Mouse (Mus musculus): ENCODE results near the gene Zfhx3. TPM values are rescaled to one million over a fixed set of nuclear protein-coding genes. Genes with fewer than 3 reads are reported as not detected.

Gene Zfhx3
- total and polyA plus RNA-seq, 3 experiments: 0.11 to 0.30 TPM; not detected in 1

DNA sequence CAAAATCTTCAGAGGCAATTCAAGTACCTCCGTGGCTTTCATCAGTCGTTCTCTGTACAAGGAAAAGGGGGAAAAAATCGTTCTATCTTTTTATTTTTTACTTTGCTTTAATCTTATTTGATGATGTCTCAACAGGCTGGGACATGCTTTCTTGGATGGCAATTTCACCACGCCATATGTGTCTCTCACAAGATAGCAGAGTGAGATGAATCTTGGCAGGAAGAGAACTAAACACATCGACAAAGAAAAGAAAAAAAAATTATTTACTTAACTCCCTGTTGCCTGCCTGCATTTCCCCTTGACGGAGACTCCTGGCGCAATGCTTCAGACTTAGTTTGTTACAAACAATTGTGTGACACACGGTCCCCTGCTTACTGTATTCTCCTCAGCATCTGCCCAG lies 294.3 kb downstream of the Zfhx3 start:
- no peak for TF ChIP-seq TAL1 (conservative IDR thresholded peaks at IDR 0.05; ENCODE audit: low read depth, low read length)
- TF ChIP-seq GATA1 (IDR thresholded peaks at IDR 0.05; ENCODE audit: borderline replicate concordance, low read length): no peak
- no peak for TF ChIP-seq CTCF (IDR thresholded peaks at IDR 0.05; ENCODE audit: low read depth, low read length)
- no peak for TF ChIP-seq POLR2AphosphoS5 (IDR thresholded peaks at IDR 0.05; ENCODE audit: insufficient replicate concordance, low read depth, low read length)
- no peak for TF ChIP-seq GATA2 (IDR thresholded peaks at IDR 0.05; ENCODE audit: borderline replicate concordance, low read depth, low read length)
- H3K36me3 ChIP-seq (replicated peaks): no peaks in the 10 kb centered on the region
- no peaks in the 10 kb centered on the region for H3K27me3 ChIP-seq (ENCODE audit: insufficient read depth, low read length)
- DNase-seq (ENCODE audit: low spot score) (no peak), ATAC-seq (ENCODE audit: extremely low read depth, insufficient number of reproducible peaks, low FRiP score, poor library complexity, severe bottlenecking) (no peak)
- peaks cover 52% of the 10 kb centered on the region for H3K9me3 ChIP-seq (replicated peaks)
- no peaks in the 10 kb centered on the region for H3K4me1 ChIP-seq (ENCODE audit: insufficient read depth, low read depth, low read length)
- H3K4me3 ChIP-seq (ENCODE audit: low read depth, low read length): no peak overlapping the region

DNA sequence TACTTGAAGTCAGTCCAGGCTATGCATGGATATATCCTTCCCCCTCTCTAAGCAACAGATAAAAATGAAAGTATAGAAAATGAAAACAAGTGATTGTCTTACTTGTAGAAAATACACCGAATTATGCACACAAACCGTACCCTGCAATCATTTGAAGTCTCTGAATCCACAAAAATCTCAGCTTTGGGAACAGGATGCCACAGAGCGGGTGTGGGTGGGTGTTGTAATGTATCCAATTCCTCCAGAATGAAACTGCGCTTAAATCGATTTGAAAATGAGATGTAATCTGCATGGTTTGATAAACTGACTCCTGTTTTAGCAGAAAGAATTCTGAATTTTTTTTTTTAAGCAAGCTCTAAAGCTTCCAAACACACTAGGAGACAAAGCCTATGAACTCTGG lies 297.1 kb downstream of the Zfhx3 start:
- Histone ChIP-seq H3K36me3 (replicated peaks) (no peaks in the 10 kb centered on the region), H3K9me3 (replicated peaks) (peaks cover 34% of the 10 kb centered on the region), H3K4me1 (ENCODE audit: insufficient read depth, low read depth, low read length) (no peaks in the 10 kb centered on the region), H3K27me3 (ENCODE audit: insufficient read depth, low read length) (no peaks in the 10 kb centered on the region), H3K4me3 (ENCODE audit: low read depth, low read length) (no peak overlapping the region)
- ATAC-seq (ENCODE audit: extremely low read depth, insufficient number of reproducible peaks, low FRiP score, poor library complexity, severe bottlenecking) (no peak), DNase-seq (ENCODE audit: low spot score) (no peak)
- TF ChIP-seq TAL1 (conservative IDR thresholded peaks at IDR 0.05; ENCODE audit: low read depth, low read length) (no peak), CTCF (IDR thresholded peaks at IDR 0.05; ENCODE audit: low read depth, low read length) (no peak), GATA2 (IDR thresholded peaks at IDR 0.05; ENCODE audit: borderline replicate concordance, low read depth, low read length) (no peak), POLR2AphosphoS5 (IDR thresholded peaks at IDR 0.05; ENCODE audit: insufficient replicate concordance, low read depth, low read length) (no peak), GATA1 (IDR thresholded peaks at IDR 0.05; ENCODE audit: borderline replicate concordance, low read length) (no peak)

GRCm38 (mm10) chr8:108241041-108241690 lies 298.7 kb downstream of the Zfhx3 start:
- DNase-seq (ENCODE audit: low spot score): no peak
- H3K9me3 ChIP-seq (replicated peaks): peaks cover 32% of the 10 kb centered on the region
- H3K4me3 ChIP-seq (ENCODE audit: low read depth, low read length): no peak overlapping the region
- TF ChIP-seq TAL1 (conservative IDR thresholded peaks at IDR 0.05; ENCODE audit: low read depth, low read length) (no peak), GATA2 (IDR thresholded peaks at IDR 0.05; ENCODE audit: borderline replicate concordance, low read depth, low read length) (no peak), CTCF (IDR thresholded peaks at IDR 0.05; ENCODE audit: low read depth, low read length) (no peak), GATA1 (IDR thresholded peaks at IDR 0.05; ENCODE audit: borderline replicate concordance, low read length) (no peak), POLR2AphosphoS5 (IDR thresholded peaks at IDR 0.05; ENCODE audit: insufficient replicate concordance, low read depth, low read length) (no peak)
- ATAC-seq (ENCODE audit: extremely low read depth, insufficient number of reproducible peaks, low FRiP score, poor library complexity, severe bottlenecking): no peak
- H3K36me3 ChIP-seq (replicated peaks): no peaks in the 10 kb centered on the region
- no peaks in the 10 kb centered on the region for H3K27me3 ChIP-seq (ENCODE audit: insufficient read depth, low read length)
- no peaks in the 10 kb centered on the region for H3K4me1 ChIP-seq (ENCODE audit: insufficient read depth, low read depth, low read length)

- DNase-seq (ENCODE audit: low spot score) (no peak), ATAC-seq (ENCODE audit: extremely low read depth, insufficient number of reproducible peaks, low FRiP score, poor library complexity, severe bottlenecking) (no peak)
- Histone ChIP-seq H3K4me1 (ENCODE audit: insufficient read depth, low read depth, low read length) (no peaks in the 10 kb centered on the region), H3K9me3 (replicated peaks) (peaks cover 40% of the 10 kb centered on the region), H3K36me3 (replicated peaks) (no peaks in the 10 kb centered on the region), H3K4me3 (ENCODE audit: low read depth, low read length) (no peak overlapping the region), H3K27me3 (ENCODE audit: insufficient read depth, low read length) (no peaks in the 10 kb centered on the region)
- TF ChIP-seq GATA1 (IDR thresholded peaks at IDR 0.05; ENCODE audit: borderline replicate concordance, low read length) (no peak), GATA2 (IDR thresholded peaks at IDR 0.05; ENCODE audit: borderline replicate concordance, low read depth, low read length) (no peak), POLR2AphosphoS5 (IDR thresholded peaks at IDR 0.05; ENCODE audit: insufficient replicate concordance, low read depth, low read length) (no peak), TAL1 (conservative IDR thresholded peaks at IDR 0.05; ENCODE audit: low read depth, low read length) (no peak), CTCF (IDR thresholded peaks at IDR 0.05; ENCODE audit: low read depth, low read length) (no peak)
Measured at GRCm38 (mm10) chr8:108243270-108243669, 300.8 kb downstream of the Zfhx3 start.

DNA sequence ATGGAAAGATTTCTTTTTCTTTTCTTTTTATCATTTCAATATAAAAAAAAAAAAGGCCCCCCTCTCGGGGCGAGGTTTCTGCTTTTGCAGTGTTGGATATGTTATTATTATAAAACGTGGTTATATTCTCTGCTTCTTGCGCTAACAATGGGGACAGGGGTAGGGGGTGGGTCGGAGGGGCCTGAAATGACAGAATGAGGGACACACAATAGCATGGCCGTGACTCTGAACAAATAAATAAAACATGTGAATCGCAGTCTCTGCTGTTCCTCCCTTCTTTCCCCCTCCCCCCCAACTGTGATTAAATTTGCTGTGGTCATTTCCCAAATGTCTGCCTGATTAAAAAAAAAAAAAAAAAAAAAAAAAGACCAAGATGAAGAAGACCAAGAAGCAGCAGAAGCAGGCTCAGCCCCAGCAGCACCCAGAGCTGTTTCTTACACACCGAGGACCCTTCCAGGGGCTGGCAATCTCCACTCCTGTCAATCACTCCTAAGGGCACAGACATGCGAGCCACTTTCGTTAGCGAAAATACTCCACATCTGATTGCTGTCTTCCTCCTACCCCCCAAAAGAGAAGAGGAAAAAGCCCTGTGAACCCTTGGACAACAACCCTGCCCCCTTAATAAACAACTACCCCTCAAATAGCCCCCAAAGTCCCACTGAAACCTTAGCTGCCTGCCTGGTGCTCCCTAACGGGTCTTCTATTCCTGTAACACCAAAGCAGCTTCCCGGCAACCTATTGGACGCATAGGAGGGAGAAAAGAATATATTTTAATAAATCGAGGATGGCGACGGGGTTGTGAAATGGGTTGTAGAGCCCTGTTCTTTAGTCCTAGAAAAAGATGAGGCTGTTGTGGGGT lies 302.4 kb downstream of the Zfhx3 start:
- Histone ChIP-seq H3K27me3 (ENCODE audit: insufficient read depth, low read length) (no peaks in the 10 kb centered on the region), H3K36me3 (replicated peaks) (no peaks in the 10 kb centered on the region), H3K9me3 (replicated peaks) (peaks cover 42% of the 10 kb centered on the region), H3K4me1 (ENCODE audit: insufficient read depth, low read depth, low read length) (no peaks in the 10 kb centered on the region), H3K4me3 (ENCODE audit: low read depth, low read length) (no peak overlapping the region)
- DNase-seq (ENCODE audit: low spot score) (no peak), ATAC-seq (ENCODE audit: extremely low read depth, insufficient number of reproducible peaks, low FRiP score, poor library complexity, severe bottlenecking) (no peak)
- TF ChIP-seq TAL1 (conservative IDR thresholded peaks at IDR 0.05; ENCODE audit: low read depth, low read length): no peak
- no peak for TF ChIP-seq POLR2AphosphoS5 (IDR thresholded peaks at IDR 0.05; ENCODE audit: insufficient replicate concordance, low read depth, low read length)
- no peak for TF ChIP-seq CTCF (IDR thresholded peaks at IDR 0.05; ENCODE audit: low read depth, low read length)
- TF ChIP-seq GATA2 (IDR thresholded peaks at IDR 0.05; ENCODE audit: borderline replicate concordance, low read depth, low read length): no peak
- TF ChIP-seq GATA1 (IDR thresholded peaks at IDR 0.05; ENCODE audit: borderline replicate concordance, low read length): no peak

- no peak for TF ChIP-seq TAL1 (conservative IDR thresholded peaks at IDR 0.05; ENCODE audit: low read depth, low read length)
- TF ChIP-seq GATA2 (IDR thresholded peaks at IDR 0.05; ENCODE audit: borderline replicate concordance, low read depth, low read length): no peak
- H3K9me3 ChIP-seq (replicated peaks): peaks cover 47% of the 10 kb centered on the region
- H3K4me1 ChIP-seq (ENCODE audit: insufficient read depth, low read depth, low read length): no peaks in the 10 kb centered on the region
- DNase-seq (ENCODE audit: low spot score) (no peak), ATAC-seq (ENCODE audit: extremely low read depth, insufficient number of reproducible peaks, low FRiP score, poor library complexity, severe bottlenecking) (no peak)
- no peak overlapping the region for H3K4me3 ChIP-seq (ENCODE audit: low read depth, low read length)
- no peaks in the 10 kb centered on the region for H3K36me3 ChIP-seq (replicated peaks)
- H3K27me3 ChIP-seq (ENCODE audit: insufficient read depth, low read length): no peaks in the 10 kb centered on the region
Measured at GRCm38 (mm10) chr8:108245575-108245974, 303.1 kb downstream of the Zfhx3 start.
